Mouse (Mus musculus) E14TG2a.4 (cell line): ENCODE results near the gene Begain.

Experiments
- H3K27me3 ChIP-seq: 2 replicates; pipeline ENCODE4 v1.6.1; 2014; ENCODE audit warnings: low read length, control low read depth; ENCODE audit not compliant: insufficient read depth
- H3K36me3 ChIP-seq: 2 replicates; pipeline ENCODE4 v1.6.1; 2014; ENCODE audit warnings: low read length, control low read depth; ENCODE audit not compliant: insufficient read depth
- H3K4me1 ChIP-seq: replicated peaks from 2 replicates; pipeline ENCODE4 v1.6.1; 2014; ENCODE audit warnings: low read depth, low read length, control low read depth
- H3K4me3 ChIP-seq: replicated peaks from 2 replicates; pipeline ENCODE4 v1.5.1; 2014; ENCODE audit warnings: mild to moderate bottlenecking, low read length
- H3K9me3 ChIP-seq: 2 replicates; pipeline ENCODE4 v1.6.1; 2014; ENCODE audit warnings: low read length, control low read depth
- CTCF ChIP-seq: conservative IDR thresholded peaks from 2 replicates; pipeline ENCODE4 v1.5.1; 2014; ENCODE audit warnings: low read length
- NANOG ChIP-seq: IDR thresholded peaks from 2 replicates; pipeline ENCODE4 v1.6.1; 2014; ENCODE audit warnings: borderline replicate concordance, low read length, mixed read lengths
- POU5F1 ChIP-seq: IDR thresholded peaks from 2 replicates; pipeline ENCODE4 v1.6.1; 2014; ENCODE audit warnings: low read length, borderline replicate concordance

Gene Begain

GRCm38 (mm10) chr12:108982684-108982960 is 85.4 kb downstream of the Begain start:
- Histone ChIP-seq H3K27me3 (no peaks in the 10 kb centered on the region), H3K4me3 (no peak overlapping the region), H3K9me3 (no peaks in the 10 kb centered on the region), H3K36me3 (peaks cover 16% of the 10 kb centered on the region), H3K4me1 (peaks cover 49% of the 10 kb centered on the region)
- no peak for TF ChIP-seq CTCF
- TF ChIP-seq NANOG, result no peak
- TF ChIP-seq POU5F1, result no peak
